Comparison of ENCODE assay signal across 8 mouse cellular contexts in genomic region chr13:64311266-64311665, GRCm38 (mm10). TPM values are rescaled to one million over a fixed set of nuclear protein-coding genes. Genes with fewer than 3 reads are reported as not detected.
DNase-seq lines count a peak whose midpoint lies in the region; ATAC-seq lines count a peak whose summit lies in the region.

No protein-coding gene starts in this region.

- peaks cover 15% of the 10 kb centered on the region for H3K4me1 ChIP-seq in forebrain, embryonic 10.5 days
- H3K4me1 ChIP-seq in forebrain, embryonic 11.5 days (replicated peaks; ENCODE audit: control insufficient read depth, insufficient read depth, low read length): no peaks in the 10 kb centered on the region
- H3K4me1 ChIP-seq in hindbrain, embryonic 14.5 days (replicated peaks; ENCODE audit: control insufficient read depth, insufficient read depth, low read length): peaks cover 8% of the 10 kb centered on the region

- no peak overlapping the region for H3K4me2 ChIP-seq in forebrain, embryonic 11.5 days (ENCODE audit: low read depth, low read length, severe bottlenecking)
- H3K4me2 ChIP-seq in hindbrain, embryonic 14.5 days (replicated peaks): peak overlapping the region; percentile 68

- H3K9ac ChIP-seq in forebrain, embryonic 11.5 days (ENCODE audit: low read length): no peak overlapping the region
- peak overlapping the region; percentile 72 for H3K9ac ChIP-seq in hindbrain, embryonic 14.5 days

- no peaks in the 10 kb centered on the region for H3K27me3 ChIP-seq in forebrain, embryonic 10.5 days (ENCODE audit: poor library complexity, severe bottlenecking)
- no peaks in the 10 kb centered on the region for H3K27me3 ChIP-seq in forebrain, embryonic 11.5 days (ENCODE audit: control insufficient read depth, insufficient read depth, low read length)
- H3K27me3 ChIP-seq in hindbrain, embryonic 14.5 days (ENCODE audit: control insufficient read depth, insufficient read depth, low read length): no peaks in the 10 kb centered on the region

- H3K4me3 ChIP-seq in forebrain, embryonic 10.5 days: peak overlapping the region; percentile 72
- H3K4me3 ChIP-seq in forebrain, embryonic 11.5 days (ENCODE audit: low read depth, low read length): no peak overlapping the region
- H3K4me3 ChIP-seq in hindbrain, embryonic 14.5 days (replicated peaks; ENCODE audit: low read length): peak overlapping the region; percentile 58

- no peak overlapping the region for H3K27ac ChIP-seq in forebrain, embryonic 10.5 days
- H3K27ac ChIP-seq in forebrain, embryonic 11.5 days (ENCODE audit: low read depth, low read length): no peak overlapping the region
- H3K27ac ChIP-seq in hindbrain, embryonic 14.5 days: no peak overlapping the region

- no peaks in the 10 kb centered on the region for H3K9me3 ChIP-seq in forebrain, embryonic 10.5 days
- H3K9me3 ChIP-seq in forebrain, embryonic 11.5 days (ENCODE audit: control insufficient read depth, low read length): no peaks in the 10 kb centered on the region
- H3K9me3 ChIP-seq in hindbrain, embryonic 14.5 days (ENCODE audit: control insufficient read depth, low read length): no peaks in the 10 kb centered on the region

- ATAC-seq in forebrain, embryonic 11.5 days (replicated peaks; ENCODE audit: low FRiP score): no peak
- no peak for ATAC-seq in hindbrain, embryonic 14.5 days (ENCODE audit: low FRiP score)

- 92% methylated on average over 1 of the region's 1 CpGs for WGBS in forebrain, embryonic 10.5 days
- WGBS in forebrain, embryonic 11.5 days: 90% methylated on average over 1 of the region's 1 CpGs
- WGBS in hindbrain, embryonic 14.5 days: 74% methylated on average over 1 of the region's 1 CpGs

- H3K36me3 ChIP-seq in forebrain, embryonic 10.5 days (replicated peaks): peaks cover 12% of the 10 kb centered on the region
- no peaks in the 10 kb centered on the region for H3K36me3 ChIP-seq in forebrain, embryonic 11.5 days (ENCODE audit: control insufficient read depth, insufficient read depth, low read length)
- no peaks in the 10 kb centered on the region; the same call in 1 of the 2 replicates for H3K36me3 ChIP-seq in hindbrain, embryonic 14.5 days (replicated peaks; ENCODE audit: control insufficient read depth, insufficient read depth)

- DNase-seq in forebrain, embryonic 10.5 days (ENCODE audit: extremely low spot score, low spot score): no peak
- DNase-seq in forebrain, embryonic 11.5 days (ENCODE audit: low spot score): no peak
- peak; percentile 26 for DNase-seq in A20 (ENCODE audit: low read depth, low spot score)
- DNase-seq in hindbrain, embryonic 14.5 days (ENCODE audit: low spot score): no peak
- DNase-seq in lung, postnatal 10 days: peak; percentile 32
- DNase-seq in left cerebral cortex, adult 18-20 months (ENCODE audit: low spot score in 2 of 2): no peak
- DNase-seq in gastrocnemius, adult 8-10 months (ENCODE audit: low spot score in 2 of 2): no peak
- DNase-seq in yolk sac, embryonic 10.5 days (ENCODE audit: low spot score): no peak

RNA-seq across cellular contexts. Expression of gene Aaed1, which starts 1.2 kb away (rescaled TPM):
- polyA plus RNA-seq in forebrain, embryonic 10.5 days (2016; fragmentation: Nextera tagmentation; extraction: Ambion mirVana): 26.3 and 27.2 TPM in 2 replicates
- 20.1 and 20.2 TPM in 2 replicates for polyA plus RNA-seq in forebrain, embryonic 11.5 days (2014; fragmentation: Nextera tagmentation; extraction: Ambion mirVana)
- 15.4 and 15.8 TPM in 2 replicates for polyA plus RNA-seq in hindbrain, embryonic 14.5 days (2014; fragmentation: Nextera tagmentation; extraction: Ambion mirVana)
- total RNA-seq in left cerebral cortex, adult 18-20 months (2021): 10 to 100 TPM; 20.4 to 23.8 TPM
- 10 to 100 TPM; 49.4 to 59.4 (median 50.8) TPM for total RNA-seq in gastrocnemius, adult 8-10 months (2022)

RNA-seq across cellular contexts. Expression of gene Cdc14b, which starts 36.2 kb away (rescaled TPM):
- 18.8 TPM in 2 replicates for polyA plus RNA-seq in forebrain, embryonic 10.5 days (2016; fragmentation: Nextera tagmentation; extraction: Ambion mirVana)
- 12.7 and 13.7 TPM in 2 replicates for polyA plus RNA-seq in forebrain, embryonic 11.5 days (2014; fragmentation: Nextera tagmentation; extraction: Ambion mirVana)
- polyA plus RNA-seq in hindbrain, embryonic 14.5 days (2014; fragmentation: Nextera tagmentation; extraction: Ambion mirVana): 3.0 and 4.3 TPM in 2 replicates
- 10 to 100 TPM; 14.3 to 15.3 TPM for total RNA-seq in left cerebral cortex, adult 18-20 months (2021)
- 1 to 10 TPM; 6.7 to 9.1 (median 7.8) TPM for total RNA-seq in gastrocnemius, adult 8-10 months (2022)

RNA-seq across cellular contexts. Expression of gene Ctsl, which starts 59.4 kb away (rescaled TPM):
- polyA plus RNA-seq in forebrain, embryonic 10.5 days (2016; fragmentation: Nextera tagmentation; extraction: Ambion mirVana): 135 and 141 TPM in 2 replicates
- 119 and 122 TPM in 2 replicates for polyA plus RNA-seq in forebrain, embryonic 11.5 days (2014; fragmentation: Nextera tagmentation; extraction: Ambion mirVana)
- 168 and 171 TPM in 2 replicates for polyA plus RNA-seq in hindbrain, embryonic 14.5 days (2014; fragmentation: Nextera tagmentation; extraction: Ambion mirVana)
- 100 to 1,000 TPM; 117 to 124 TPM for total RNA-seq in left cerebral cortex, adult 18-20 months (2021)
- 100 to 1,000 TPM; 113 to 163 (median 129) TPM for total RNA-seq in gastrocnemius, adult 8-10 months (2022)

Comparison
In these comparisons a context has a peak if more than half of its experiments do, and no peak if none do; other contexts are left out.
1. DNase-seq: peak in A20 (single experiment) and lung, postnatal 10 days (single experiment); none in forebrain, embryonic 10.5 days (single experiment), forebrain, embryonic 11.5 days (single experiment), hindbrain, embryonic 14.5 days (single experiment), left cerebral cortex, adult 18-20 months (0 of 2), gastrocnemius, adult 8-10 months (0 of 2) and yolk sac, embryonic 10.5 days (single experiment).